Mouse (Mus musculus): ENCODE data around the gene Opn5.

Opn5 gene

DNA sequence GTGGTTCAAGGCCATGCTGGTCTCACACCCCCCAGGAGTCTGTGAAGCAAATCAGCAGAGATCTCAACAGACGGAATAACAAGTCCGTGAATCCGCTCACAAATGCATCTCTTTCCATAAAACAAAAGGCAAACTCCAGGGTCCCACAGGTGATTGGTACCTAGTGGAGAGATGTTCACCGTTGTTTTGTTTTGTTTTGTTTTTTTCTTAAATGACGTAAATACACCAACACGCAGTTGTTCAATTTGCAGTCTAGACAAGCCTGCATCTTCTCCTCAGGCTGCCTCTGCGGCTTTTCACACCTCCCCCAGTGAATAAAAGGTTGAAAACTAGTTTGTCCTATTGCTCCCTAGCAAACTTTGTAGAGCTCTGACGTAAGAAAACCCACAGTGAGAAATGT lies at the start of gene Opn5:
Opn5 (minus strand) TSS at position 101 of the 400 bp plus-strand sequence.
- no peak for DNase-seq

DNA sequence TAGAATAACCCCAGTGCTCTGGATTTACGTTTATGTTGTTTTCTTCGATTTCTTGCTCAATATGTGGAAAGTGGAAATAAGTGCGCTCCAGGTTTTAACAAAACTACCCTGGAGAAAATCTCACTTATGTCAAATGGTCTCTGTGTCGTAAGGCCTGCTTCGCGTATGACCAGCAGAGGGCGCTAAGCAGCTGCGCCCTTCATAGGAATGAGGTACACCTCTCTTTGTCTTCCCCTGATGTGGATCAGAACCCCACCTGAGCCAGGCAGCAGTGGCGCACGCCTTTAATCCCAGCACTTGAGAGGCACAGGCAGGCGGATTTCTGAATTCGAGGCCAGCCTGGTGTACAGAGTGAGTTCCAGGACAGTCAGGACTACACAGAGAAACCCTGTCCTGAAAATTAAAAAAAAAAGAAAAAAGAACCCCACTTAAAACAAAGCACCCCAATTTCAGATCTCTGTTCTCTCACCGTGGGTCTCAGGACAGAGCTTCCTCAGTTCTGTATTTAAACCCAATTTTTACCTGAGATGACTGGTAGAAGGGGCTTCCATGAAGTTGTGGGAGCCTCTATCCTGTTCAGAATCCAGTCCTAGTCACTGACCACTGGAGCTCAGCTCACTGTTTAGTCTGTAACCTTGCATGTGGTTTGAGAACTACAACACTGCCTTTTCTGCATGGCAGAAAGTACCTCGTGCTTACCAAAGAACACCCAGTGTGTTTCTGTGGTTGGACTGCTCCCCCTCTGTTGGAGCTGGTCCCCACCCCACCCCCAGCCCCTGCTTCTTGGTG lies 47.6 kb upstream of the Opn5 start:
- peak; percentile 18 for DNase-seq

DNA sequence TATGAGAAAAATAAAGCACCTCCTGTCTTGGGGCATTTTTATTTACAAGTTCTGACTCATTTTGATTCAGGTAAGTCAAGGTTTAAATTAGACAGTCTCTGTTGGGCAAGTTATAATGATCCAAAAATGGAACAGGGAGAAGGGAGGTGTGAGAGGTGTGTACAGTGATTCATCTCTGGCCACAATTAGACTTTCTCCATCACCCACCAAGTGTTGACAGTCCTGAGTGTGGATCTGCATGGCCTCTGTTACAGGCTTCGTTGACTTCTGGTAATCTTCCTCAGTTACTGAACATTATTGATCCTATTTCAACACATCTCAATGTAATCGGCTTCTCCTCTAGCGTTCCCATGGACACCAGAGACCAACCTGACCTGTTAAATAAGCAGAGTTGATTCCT lies 32.2 kb upstream of the Opn5 start:
- DNase-seq, result no peak

DNA sequence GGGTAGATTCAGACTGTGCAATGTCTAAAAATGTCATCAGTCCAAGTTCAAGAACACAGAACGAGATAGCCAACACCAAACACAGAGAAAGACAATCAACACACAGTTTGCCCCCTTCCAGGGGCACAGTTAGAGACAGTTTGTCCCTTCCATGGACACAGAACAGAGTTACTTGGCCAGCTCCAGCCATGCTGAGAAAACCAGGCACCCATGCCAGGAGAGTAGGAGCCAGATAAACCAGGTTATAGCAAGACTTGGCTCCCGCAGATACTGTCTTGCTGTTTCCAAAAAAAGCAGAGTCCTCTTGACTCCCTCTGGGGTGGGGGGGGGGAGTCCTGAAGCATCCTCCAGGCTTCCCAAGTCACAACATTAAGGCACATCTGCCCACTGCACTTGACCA lies 19.0 kb upstream of the Opn5 start:
- DNase-seq, result no peak

DNA sequence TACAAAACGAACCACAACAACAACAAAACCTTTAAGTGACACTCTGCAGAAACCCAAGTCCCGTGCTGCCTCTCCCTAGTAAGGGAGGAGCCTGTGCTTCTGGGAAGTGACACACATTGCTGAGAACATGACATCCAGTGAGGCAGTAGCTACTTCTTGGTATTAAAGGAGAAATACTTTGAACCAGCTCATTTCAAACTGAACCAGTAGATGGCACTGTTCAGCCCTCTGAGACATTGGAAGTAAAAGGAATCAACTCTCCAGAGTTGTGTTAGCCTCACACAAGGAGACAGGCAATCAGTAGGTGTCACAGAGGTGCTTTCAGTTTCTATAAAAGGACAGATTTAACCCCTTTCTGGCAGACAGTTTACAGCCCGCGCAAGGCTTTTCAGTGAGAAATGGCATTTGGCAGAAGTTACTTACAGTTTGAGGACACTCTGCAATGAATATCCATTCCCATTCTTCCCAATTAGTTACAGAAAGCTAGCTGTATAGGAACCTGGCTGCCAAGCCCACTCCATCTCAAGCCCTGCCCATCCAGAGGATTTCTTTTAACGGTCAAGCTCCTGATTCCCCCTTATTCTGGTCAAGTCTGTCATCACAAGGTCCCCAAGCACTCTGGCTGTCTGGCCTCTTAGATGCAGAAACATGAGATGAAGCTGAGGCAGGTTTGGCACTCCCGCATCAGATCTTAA lies 2.0 kb upstream of the Opn5 start:
- peak; percentile 16 for DNase-seq

DNA sequence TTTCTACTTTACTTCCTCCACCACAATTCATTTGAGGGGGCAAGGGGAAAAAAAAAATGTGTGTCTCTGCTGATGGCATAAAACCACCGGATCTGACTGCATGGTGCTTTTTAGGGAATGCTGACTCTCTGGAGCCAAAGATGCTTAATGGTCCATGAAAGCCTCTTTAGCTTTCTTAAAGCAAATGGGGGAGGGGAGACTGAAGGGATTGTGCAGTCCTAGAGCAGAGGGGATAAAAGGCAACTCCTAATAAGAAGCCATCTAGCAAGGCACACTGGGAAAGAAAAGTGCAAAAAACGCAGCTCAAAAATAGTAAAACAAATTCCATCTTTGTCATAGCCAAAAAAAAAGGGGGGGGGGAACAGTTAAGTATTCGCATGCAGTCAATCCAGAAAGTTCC lies 2.9 kb downstream of the Opn5 start:
- no peak for DNase-seq

DNA sequence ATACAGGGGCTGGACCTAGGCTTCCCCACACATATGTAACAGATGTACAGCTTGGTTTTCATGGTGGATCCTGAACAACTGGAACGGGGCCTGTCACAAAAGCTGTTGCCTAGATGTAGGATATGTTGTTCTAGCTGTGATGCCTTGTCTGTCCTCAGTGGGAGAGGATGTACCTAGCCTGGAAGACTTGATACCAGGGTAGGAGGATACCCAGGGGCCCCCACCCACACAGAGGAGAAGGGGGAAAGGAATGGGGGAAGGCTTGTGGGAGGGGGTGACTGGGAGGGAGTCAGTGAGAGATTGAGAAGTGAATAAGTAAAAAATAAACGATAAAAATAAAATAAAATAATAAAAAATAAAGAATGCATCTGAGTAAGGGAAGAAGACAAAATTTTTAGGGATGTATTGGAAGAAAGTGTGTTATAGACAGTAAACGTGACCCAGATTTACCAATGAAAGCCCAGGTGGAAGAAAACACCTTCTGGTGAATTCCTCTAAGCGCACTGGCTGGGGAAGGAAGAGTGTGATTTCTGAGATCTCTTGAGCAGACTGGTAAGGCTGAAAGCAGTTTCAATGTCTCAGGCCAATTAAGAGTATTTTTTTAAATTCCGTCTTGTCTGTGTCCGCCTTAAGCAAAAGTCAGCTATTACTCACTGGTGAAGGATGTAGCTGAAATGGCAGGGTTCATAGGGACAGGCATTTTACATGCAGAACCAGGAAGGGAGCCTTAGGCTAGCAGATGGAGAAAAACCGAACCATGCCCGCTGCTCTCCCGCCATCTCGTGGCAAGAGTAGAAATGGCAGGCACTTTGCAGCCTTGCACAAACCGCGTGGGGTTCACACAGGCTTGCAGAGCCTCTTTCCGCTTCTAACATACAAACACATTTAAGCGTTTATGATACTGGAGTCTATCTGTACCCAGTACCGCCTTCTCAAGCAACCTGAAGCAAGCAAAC lies 8.1 kb downstream of the Opn5 start:
- DNase-seq, result peak; percentile 88

DNA sequence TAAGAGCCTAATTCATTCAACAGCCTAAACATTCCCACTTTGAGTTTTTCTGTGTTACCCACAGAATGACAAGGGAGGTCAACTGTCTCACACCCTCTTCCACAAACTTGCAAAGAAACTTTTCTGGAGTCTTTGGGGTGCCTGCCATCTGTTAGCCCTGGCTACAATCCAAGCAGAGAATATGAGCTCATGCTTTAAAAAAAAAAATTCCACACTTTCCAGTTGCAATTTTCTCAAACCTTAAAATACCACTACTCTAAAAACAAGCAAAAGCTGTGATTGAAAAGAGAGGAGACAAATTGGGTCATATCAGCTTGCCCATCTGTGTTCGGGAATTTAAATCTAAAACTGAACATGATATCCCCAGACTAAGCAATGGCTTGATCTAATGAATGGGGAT lies 24.7 kb downstream of the Opn5 start:
- no peak for DNase-seq

DNA sequence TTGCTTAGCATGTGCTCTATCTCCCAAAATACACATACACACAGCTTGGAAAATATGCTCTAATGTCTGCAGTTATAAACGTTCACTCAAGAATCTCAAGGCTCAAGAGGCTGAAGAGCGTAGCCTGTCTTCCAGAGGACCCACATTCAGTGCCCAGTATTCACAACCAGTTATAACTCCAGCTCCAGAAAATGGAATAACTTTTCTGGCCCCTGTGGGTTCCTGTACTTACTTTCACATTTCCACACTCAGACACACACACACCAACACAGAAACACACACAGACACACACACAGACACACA lies 28.2 kb downstream of the Opn5 start:
- no peak for DNase-seq

DNA sequence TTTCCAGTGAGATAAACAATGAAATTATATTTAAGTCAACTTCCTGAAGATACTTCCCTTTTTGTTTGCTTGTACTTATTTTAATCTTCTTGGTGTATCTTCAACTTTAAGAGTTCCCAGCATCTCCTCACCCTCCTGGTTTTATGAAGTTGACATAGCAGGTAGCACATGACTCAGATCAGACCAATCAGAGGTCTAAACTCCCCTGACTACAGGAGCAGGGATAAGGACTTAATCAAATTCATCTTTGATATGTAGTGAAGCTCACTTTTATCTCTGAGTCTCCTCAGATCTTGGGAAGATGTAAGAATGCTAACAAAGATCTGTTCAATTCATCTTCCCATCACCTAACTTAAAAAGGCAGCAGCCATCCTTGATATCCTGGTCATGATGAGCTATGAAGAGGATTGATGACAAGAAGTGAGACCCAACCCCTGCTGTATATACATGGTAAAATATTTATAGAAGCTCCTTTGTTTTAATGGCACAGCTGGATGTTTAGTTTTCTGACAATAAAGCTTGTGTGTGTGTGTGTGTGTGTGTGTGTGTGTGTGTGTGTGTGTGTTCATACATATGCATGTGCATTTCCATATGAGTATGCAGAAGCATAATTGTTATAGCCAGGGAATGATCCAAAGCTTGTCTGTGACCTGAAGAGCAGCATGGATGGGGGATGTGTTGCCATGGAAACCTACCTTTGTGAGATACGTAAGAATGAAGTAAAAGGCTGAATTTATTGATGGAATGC lies 28.7 kb downstream of the Opn5 start:
- no peak for DNase-seq

DNA sequence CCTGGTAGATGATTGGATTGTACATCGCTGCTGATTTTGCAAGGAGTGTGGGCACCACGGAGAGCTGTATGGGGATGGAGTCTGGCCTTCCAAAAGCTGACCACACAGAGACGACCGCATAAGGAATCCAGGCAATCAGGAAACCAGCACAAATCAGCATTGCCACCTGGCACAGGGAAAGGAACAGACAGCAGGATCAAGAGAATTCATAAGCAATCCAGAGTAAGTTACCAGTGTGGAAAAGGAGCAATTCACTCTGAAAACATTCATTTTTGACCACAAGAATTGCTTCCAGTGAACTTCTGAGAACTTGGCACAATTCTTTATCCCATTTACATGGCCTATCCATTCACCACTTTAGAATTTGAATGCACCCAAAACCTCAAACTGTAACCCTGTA lies 30.6 kb downstream of the Opn5 start:
- no peak for DNase-seq

DNA sequence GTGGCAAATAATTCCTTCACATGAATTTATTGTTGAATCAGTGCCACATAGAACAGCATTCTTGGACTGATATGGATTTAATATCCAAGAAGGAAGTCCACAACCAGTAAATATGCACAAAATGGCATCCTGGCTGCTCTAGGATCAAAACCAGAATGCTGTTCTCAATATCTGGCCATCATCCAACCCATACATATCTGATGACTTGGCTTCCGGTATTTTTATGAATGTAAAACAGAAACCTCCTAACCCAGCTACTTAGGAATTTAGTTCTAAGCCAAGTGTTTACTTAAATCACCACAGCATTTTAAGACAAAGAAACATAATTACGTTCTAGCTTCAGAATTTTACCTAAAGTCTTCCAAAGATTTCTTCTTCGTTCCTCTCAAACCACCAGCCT lies 31.0 kb downstream of the Opn5 start:
- no peak for DNase-seq

DNA sequence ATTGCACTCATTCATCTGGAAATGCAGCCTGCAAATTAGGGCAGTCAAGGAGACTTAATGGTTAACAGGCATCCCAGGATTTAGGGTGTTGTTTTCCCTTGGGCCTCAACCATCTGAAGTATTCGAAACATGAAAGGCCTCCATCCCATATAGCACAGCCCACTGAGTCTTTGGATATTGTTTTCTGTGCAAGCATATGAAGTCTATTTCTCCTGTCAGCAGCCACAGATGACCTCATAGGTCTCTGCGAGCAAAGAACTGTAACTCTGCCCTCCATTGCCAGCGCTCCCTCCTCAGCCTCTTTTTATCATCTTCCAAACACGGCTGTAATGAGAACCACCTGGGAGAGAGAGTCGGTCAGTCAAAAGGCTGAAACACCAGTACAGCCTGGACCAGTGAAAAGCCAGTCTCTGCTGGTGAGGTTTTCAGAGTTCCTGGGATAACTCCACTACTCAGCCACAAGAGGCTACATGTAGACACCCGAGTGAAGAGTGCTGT lies 34.5 kb downstream of the Opn5 start:
- no peak for DNase-seq

DNA sequence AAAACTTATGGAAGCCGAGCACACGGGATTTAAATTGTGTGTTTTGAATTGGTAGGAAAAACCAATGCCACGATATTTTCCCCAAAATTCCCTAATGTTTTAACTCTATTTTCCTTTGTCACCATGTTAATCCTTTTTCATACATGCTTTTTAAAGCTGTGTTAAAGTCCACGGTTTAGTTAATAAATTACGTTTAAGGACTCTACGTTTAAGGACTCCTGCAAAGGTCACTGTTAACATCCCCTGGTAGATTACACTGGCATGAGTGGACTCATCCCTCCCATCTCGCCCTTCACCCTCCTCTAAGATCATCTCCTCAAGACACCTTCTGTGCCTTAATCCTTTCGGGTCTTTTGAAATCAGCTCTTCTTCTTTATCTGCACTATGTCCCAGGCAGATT lies 37.4 kb downstream of the Opn5 start:
- no peak for DNase-seq

DNA sequence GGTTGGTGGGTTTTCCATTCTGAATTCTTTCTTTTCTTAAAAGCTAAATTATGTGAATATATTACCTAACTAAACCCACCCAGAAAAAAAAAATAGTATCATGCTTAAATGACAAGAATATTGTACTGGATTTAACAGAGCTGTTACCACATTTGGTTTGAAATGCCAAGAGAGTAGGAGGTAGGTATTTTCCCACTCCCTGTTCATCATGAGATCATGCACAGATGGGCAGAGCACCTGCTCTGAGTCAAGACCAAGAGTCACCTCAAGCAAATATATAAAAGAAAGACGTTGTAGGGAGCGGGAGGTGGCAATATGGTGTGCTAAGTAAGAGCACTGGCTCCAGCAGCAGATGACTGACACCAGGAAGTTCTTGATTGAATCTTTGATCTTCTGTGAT lies 61.6 kb downstream of the Opn5 start:
- DNase-seq, result no peak

DNA sequence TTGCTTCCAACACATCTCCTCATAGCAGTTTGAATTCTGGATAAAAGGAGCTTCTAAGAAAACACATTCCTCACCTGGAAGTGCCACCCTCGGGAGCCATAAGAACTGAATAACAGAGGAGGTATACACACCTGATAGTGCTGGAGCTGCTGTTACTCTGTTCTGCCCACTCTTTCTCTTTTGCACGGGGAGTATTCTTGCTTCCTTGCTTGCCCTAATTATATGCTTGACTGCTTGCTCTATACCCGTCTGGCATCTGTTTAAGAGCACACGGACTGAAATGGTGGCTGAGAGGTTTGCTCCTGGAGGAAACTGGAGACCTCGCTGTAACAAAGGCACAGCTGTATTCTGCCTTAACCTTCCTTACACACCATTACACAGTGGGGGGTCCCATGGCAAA lies 81.0 kb downstream of the Opn5 start:
- no peak for DNase-seq

DNA sequence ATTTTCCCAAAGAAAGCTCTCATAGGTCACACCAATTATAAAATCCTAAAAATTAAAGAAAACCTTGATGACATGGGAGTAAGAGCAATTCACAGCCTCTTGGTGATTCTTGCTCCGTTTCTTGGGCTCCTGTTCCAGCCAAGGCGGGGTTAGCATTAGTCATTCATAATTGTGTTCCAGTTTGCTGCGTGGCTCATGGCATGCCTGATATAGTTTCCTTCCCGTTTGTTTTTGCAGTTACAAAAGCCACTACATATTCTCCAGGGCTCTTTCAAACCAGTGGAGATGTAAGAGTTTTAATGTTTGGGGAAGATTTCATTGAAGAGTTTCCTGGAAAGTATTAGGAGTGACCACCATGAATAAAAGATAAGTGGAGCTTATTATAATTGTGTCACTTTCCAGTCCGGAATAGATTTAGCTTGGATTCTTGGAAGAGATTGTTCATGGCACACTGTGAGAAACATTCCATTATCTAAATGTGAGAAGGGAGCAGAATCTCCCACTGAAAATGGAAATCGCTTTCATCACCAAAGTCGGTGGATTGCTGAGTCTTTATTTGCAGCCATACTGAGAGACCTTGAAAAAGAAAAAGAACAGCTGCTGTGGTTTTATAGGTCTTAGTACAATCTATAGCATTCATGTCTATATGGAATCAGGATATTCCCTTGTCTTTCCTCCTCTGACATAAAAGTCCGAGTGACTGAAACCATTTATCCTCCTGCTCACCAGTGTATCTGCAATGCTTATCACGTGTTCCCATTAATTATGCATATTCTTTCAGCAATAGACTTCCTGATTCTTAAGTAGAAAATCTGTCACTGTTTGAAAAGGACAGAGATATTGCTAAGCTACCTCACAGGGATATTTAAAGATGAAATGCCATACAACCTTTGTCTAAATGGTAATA lies 101.6 kb downstream of the Opn5 start:
- DNase-seq, result no peak

Measured in right cerebral cortex, postnatal 4 days (tissue).